ENCODE assay signal across 10 mouse cellular contexts in genomic region chr5:75632257-75632656, GRCm38 (mm10).
"Had no signal": no experiment of that assay in that cellular context is flagged by ENCODE, and none has a peak within 500 bp of the region (broad histone marks: within the 10 kb centered on the region; RNA-seq: fewer than 3 reads in every experiment).

No protein-coding gene starts in this region.

- H3K9ac ChIP-seq: liver, embryonic 13.5 days had no signal

- DNase-seq: kidney, postnatal 10 days; kidney, postnatal 36 days; liver, embryonic 13.5 days; lung, adult 2 months; lung, postnatal 14 days; lung, postnatal 4 days; midbrain, embryonic 14.5 days; thymus, adult 18-20 months; thymus, postnatal 36 days had no signal

- H3K27ac ChIP-seq: left cerebral cortex, adult 2 months; liver, embryonic 13.5 days had no signal

- H3K27me3 ChIP-seq: liver, embryonic 13.5 days had no signal

- H3K4me3 ChIP-seq: left cerebral cortex, adult 2 months; liver, embryonic 13.5 days had no signal
